Comparison of ENCODE assay signal across 9 mouse cellular contexts in genomic region chr1:155027583-155027982, GRCm38 (mm10).
DNase-seq lines count a peak whose midpoint lies in the region; ATAC-seq and TF ChIP-seq lines count a peak whose summit lies in the region.
"Had no signal": no experiment of that assay in that cellular context is flagged by ENCODE, and none has a peak within 500 bp of the region (broad histone marks: within the 10 kb centered on the region; RNA-seq: fewer than 3 reads in every experiment).

No protein-coding gene starts in this region.

- no peak overlapping the region for H3K27ac ChIP-seq in forebrain, embryonic 11.5 days (ENCODE audit: low read depth, low read length)
- H3K27ac ChIP-seq in forebrain, embryonic 16.5 days (ENCODE audit: low read length): no peak overlapping the region
- no peak overlapping the region for H3K27ac ChIP-seq in kidney, embryonic 14.5 days (ENCODE audit: low read depth, low read length)
- no peak overlapping the region for H3K27ac ChIP-seq in stomach, embryonic 15.5 days
- H3K27ac ChIP-seq: heart, adult 2 months had no signal

- no peak for TF ChIP-seq POLR2A in brain, embryonic 14.5 days (IDR thresholded peaks at IDR 0.05; ENCODE audit: borderline replicate concordance, extremely low read depth, insufficient read depth, insufficient read length, poor library complexity, severe bottlenecking)

- no peak for TF ChIP-seq CTCF in brain, embryonic 14.5 days (IDR thresholded peaks at IDR 0.05; ENCODE audit: borderline replicate concordance, extremely low read depth, insufficient read depth, insufficient read length)

- 61% methylated on average over 8 of the region's 8 CpGs for WGBS in forebrain, embryonic 11.5 days
- 56% methylated on average over 8 of the region's 8 CpGs for WGBS in forebrain, embryonic 16.5 days
- WGBS in kidney, embryonic 14.5 days: 26% methylated on average over 6 of the region's 8 CpGs
- 25% methylated on average over 6 of the region's 8 CpGs for WGBS in stomach, embryonic 15.5 days

- no peaks in the 10 kb centered on the region for H3K36me3 ChIP-seq in forebrain, embryonic 11.5 days (ENCODE audit: control insufficient read depth, insufficient read depth, low read length)
- no peaks in the 10 kb centered on the region for H3K36me3 ChIP-seq in forebrain, embryonic 16.5 days (ENCODE audit: control insufficient read depth, insufficient read depth)
- H3K36me3 ChIP-seq in kidney, embryonic 14.5 days (ENCODE audit: control insufficient read depth, insufficient read depth, low read length): no peaks in the 10 kb centered on the region
- H3K36me3 ChIP-seq in stomach, embryonic 15.5 days: no peaks in the 10 kb centered on the region

- H3K4me1 ChIP-seq in forebrain, embryonic 11.5 days (replicated peaks; ENCODE audit: control insufficient read depth, insufficient read depth, low read length): peaks cover 8% of the 10 kb centered on the region
- peaks cover 3% of the 10 kb centered on the region; the same call in 1 of the 2 replicates for H3K4me1 ChIP-seq in forebrain, embryonic 16.5 days (replicated peaks; ENCODE audit: control insufficient read depth, insufficient read depth, low read length)
- peaks cover 30% of the 10 kb centered on the region; the same call in 1 of the 2 replicates for H3K4me1 ChIP-seq in kidney, embryonic 14.5 days (ENCODE audit: control insufficient read depth, insufficient read depth, low read length)
- 0 out of 2 replicates have a peak, but pooled peaks cover 6% of the 10 kb centered on the region for H3K4me1 ChIP-seq in stomach, embryonic 15.5 days

- no peak overlapping the region for H3K9ac ChIP-seq in forebrain, embryonic 11.5 days (ENCODE audit: low read length)
- no peak overlapping the region for H3K9ac ChIP-seq in forebrain, embryonic 16.5 days (replicated peaks; ENCODE audit: low read depth, low read length)
- H3K9ac ChIP-seq in kidney, embryonic 14.5 days (ENCODE audit: low read depth, low read length): no peak overlapping the region
- no peak overlapping the region for H3K9ac ChIP-seq in stomach, embryonic 15.5 days

- H3K27me3 ChIP-seq in forebrain, embryonic 11.5 days (ENCODE audit: control insufficient read depth, insufficient read depth, low read length): no peaks in the 10 kb centered on the region
- H3K27me3 ChIP-seq in forebrain, embryonic 16.5 days (replicated peaks; ENCODE audit: control insufficient read depth, insufficient read depth, low read length): no peaks in the 10 kb centered on the region
- no peaks in the 10 kb centered on the region for H3K27me3 ChIP-seq in kidney, embryonic 14.5 days (ENCODE audit: control insufficient read depth, insufficient read depth, low read length)
- no peaks in the 10 kb centered on the region for H3K27me3 ChIP-seq in stomach, embryonic 15.5 days (replicated peaks)

- 0 out of 2 replicates have a peak, but pooled peaks have one; percentile 22 for ATAC-seq in forebrain, embryonic 11.5 days (replicated peaks; ENCODE audit: low FRiP score)
- ATAC-seq in forebrain, embryonic 16.5 days: no peak
- ATAC-seq in kidney, embryonic 14.5 days (ENCODE audit: low FRiP score, low TSS enrichment): peak; percentile 68
- ATAC-seq in stomach, embryonic 15.5 days (ENCODE audit: insufficient read depth, low FRiP score, low read depth): peak; percentile 40; the same call in 1 of the 2 replicates

- H3K4me3 ChIP-seq in forebrain, embryonic 11.5 days (ENCODE audit: low read depth, low read length): no peak overlapping the region
- H3K4me3 ChIP-seq in forebrain, embryonic 16.5 days (replicated peaks; ENCODE audit: low read length): no peak overlapping the region
- H3K4me3 ChIP-seq in kidney, embryonic 14.5 days (ENCODE audit: low read length): no peak overlapping the region
- no peak overlapping the region for H3K4me3 ChIP-seq in stomach, embryonic 15.5 days (replicated peaks)
- H3K4me3 ChIP-seq: heart, adult 2 months had no signal

- no peaks in the 10 kb centered on the region for H3K9me3 ChIP-seq in forebrain, embryonic 11.5 days (ENCODE audit: control insufficient read depth, low read length)
- no peaks in the 10 kb centered on the region for H3K9me3 ChIP-seq in forebrain, embryonic 16.5 days (ENCODE audit: control insufficient read depth, low read length)
- 0 out of 2 replicates have a peak, but pooled peaks cover 2% of the 10 kb centered on the region for H3K9me3 ChIP-seq in kidney, embryonic 14.5 days (ENCODE audit: control insufficient read depth, low read length)
- H3K9me3 ChIP-seq in stomach, embryonic 15.5 days: no peaks in the 10 kb centered on the region

- H3K4me2 ChIP-seq in forebrain, embryonic 11.5 days (ENCODE audit: low read depth, low read length, severe bottlenecking): no peak overlapping the region
- H3K4me2 ChIP-seq in forebrain, embryonic 16.5 days (ENCODE audit: low read length): no peak overlapping the region
- H3K4me2 ChIP-seq in kidney, embryonic 14.5 days (replicated peaks; ENCODE audit: low read depth, low read length): no peak overlapping the region
- H3K4me2 ChIP-seq in stomach, embryonic 15.5 days: no peak overlapping the region

- DNase-seq in forebrain, embryonic 11.5 days (ENCODE audit: low spot score): no peak
- DNase-seq in 3134 (ENCODE audit: extremely low read depth, insufficient read length, low spot score): peak; percentile 20
- peak; percentile 64 for DNase-seq in brain, embryonic 14.5 days (ENCODE audit: low read depth)
- DNase-seq in lung, postnatal 10 days: peak; percentile 64
- DNase-seq in layer of hippocampus, postnatal 25 days (ENCODE audit: extremely low spot score in 1 of 2, low spot score in 1 of 2): no peak

Comparison
In these comparisons a context has a peak if more than half of its experiments do, and no peak if none do; other contexts are left out.
1. DNase-seq: peak in 3134 (single experiment), brain, embryonic 14.5 days (single experiment) and lung, postnatal 10 days (single experiment); none in forebrain, embryonic 11.5 days (single experiment) and layer of hippocampus, postnatal 25 days (0 of 2).